Mouse (Mus musculus) heart, adult 2 months (tissue): ENCODE results near the gene Pik3r5.

ENCODE experiments used
- CTCF ChIP-seq: fragments of 200-600 bp; IDR thresholded peaks from 2 replicates; pipeline ENCODE4 v1.8.1; 2022; ENCODE audit warnings: antibody characterized with exemption, mild to moderate bottlenecking, moderate library complexity
- POLR2A ChIP-seq: fragments of 200-500 bp; IDR thresholded peaks from 2 replicates; pipeline ENCODE4 v1.6.1; 2011; ENCODE audit warnings: mild to moderate bottlenecking, low read depth, low read length, control low read depth; ENCODE audit not compliant: insufficient read depth

DNA sequence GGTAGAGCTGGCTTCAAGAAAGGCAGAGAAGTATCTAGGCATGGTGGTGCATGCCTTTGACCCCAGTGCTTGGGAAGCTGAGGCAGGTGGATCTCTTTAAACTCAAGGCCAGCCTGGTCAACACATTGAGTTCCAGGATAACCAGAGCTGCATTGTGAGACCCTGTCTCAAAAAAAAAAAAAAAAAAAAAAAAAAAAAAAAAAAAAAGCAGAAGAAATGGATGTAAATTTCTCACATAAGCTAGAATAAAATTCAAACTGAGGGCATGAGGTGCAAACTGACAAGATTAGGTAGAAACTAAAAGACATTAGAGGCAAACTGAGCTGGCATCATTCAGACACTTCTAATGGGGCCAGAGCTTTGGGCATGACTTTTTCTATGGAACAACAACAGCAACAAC lies 50.1 kb downstream of the Pik3r5 start:
- TF ChIP-seq POLR2A = no peak
- no peak for TF ChIP-seq CTCF
